Mouse (Mus musculus): ENCODE measurements at regions not wholly inside any gene's neighbourhood (a gene's known extent, or its start where the extent isn't known, plus 50 kb on each side); places are given as distances from the start of the nearest gene placed in this dataset.

DNA sequence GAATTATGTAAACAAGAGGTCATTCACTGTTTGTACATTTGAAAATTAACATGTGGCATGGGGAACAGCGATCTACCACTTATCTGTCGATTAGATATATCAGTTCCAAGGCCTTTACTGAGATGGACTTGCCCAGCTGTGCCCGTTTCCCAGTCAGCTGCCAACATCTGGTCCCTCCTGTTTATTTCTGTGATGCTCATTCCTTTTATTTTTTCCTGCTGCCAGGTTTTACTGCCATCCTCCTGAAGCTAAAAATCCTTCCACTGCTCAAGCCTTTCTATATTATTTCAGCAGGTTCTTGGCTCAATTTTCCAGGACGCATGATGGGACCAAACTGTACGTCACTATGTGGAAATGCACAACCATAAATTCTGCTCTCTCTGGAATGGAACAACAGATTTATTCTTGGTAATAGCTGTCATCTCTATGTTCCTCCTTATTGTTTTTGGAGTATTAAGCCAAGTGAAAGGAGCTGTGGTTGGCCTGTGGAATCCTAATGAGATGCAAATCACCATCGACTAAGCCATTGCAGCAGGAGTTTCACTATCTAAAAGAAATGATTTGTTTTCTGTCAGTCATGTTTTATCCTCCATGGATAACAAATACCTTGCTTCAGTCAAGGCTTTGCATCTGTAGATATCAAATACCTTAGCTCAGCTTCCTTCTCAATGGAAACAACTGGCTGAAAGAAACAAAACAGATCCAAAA is 180.1 kb downstream of the Plk2 start:
- H3K4me3 ChIP-seq: no peak overlapping the region
- H3K4me1 ChIP-seq: peaks cover 16% of the 10 kb centered on the region
- no peak for DNase-seq (ENCODE audit: extremely low spot score, low spot score)
- H3K36me3 ChIP-seq (replicated peaks): no peaks in the 10 kb centered on the region
- no peaks in the 10 kb centered on the region for H3K9me3 ChIP-seq
- WGBS: 77% methylated on average over 6 of the region's 6 CpGs
- H3K27ac ChIP-seq: no peak overlapping the region
- no peaks in the 10 kb centered on the region for H3K27me3 ChIP-seq (ENCODE audit: poor library complexity, severe bottlenecking)

DNA sequence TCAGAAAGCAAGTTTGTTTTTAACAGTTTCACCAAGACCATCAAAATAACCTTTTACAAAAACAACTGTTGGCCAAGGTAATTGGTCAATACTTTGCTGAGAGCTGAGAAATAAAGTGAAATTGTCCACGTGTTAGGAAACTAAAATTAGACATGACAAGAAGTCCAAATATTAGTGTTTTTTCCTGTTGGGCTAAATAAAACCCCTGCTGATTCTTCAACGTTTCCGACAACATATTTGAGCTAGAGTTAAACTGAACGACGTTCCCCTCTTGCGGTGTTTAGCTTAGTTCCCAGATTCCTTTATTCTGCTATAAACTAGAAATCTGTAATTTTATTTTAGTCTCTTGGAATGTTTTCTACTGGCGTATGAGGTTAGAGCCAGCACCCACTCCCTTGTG is 183.3 kb downstream of the Plk2 start:
- 80% methylated on average over 7 of the region's 7 CpGs for WGBS
- H3K36me3 ChIP-seq (replicated peaks): no peaks in the 10 kb centered on the region
- H3K9me3 ChIP-seq: no peaks in the 10 kb centered on the region
- no peak overlapping the region for H3K27ac ChIP-seq
- DNase-seq (ENCODE audit: extremely low spot score, low spot score): no peak
- H3K27me3 ChIP-seq (ENCODE audit: poor library complexity, severe bottlenecking): no peaks in the 10 kb centered on the region
- no peak overlapping the region for H3K4me3 ChIP-seq
- peaks cover 16% of the 10 kb centered on the region for H3K4me1 ChIP-seq

DNA sequence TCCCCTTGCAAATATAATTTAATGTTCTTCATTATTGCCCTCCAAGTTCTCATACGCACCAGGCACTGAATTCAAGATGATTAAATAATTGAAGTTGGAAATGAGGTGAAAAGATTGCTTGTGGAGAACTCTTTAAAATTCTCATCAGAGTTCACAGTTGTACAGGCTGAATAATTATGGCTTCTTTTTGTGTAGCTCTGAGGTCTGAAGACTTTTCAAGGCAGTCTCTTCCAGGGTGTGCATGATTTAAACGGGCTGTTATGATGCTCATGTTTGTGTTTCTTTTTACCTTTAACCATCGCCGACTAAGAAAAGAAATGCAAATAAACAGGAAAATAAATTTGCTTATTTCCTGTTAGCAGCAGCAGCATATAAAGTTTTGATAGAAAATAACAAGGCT is 185.3 kb downstream of the Plk2 start:
- 94% methylated on average over 4 of the region's 4 CpGs for WGBS
- Histone ChIP-seq H3K4me3 (no peak overlapping the region), H3K36me3 (replicated peaks) (no peaks in the 10 kb centered on the region), H3K4me1 (peaks cover 3% of the 10 kb centered on the region; the same call in 1 of the 2 replicates), H3K9me3 (no peaks in the 10 kb centered on the region), H3K27ac (no peak overlapping the region), H3K27me3 (ENCODE audit: poor library complexity, severe bottlenecking) (no peaks in the 10 kb centered on the region)
- no peak for DNase-seq (ENCODE audit: extremely low spot score, low spot score)

DNA sequence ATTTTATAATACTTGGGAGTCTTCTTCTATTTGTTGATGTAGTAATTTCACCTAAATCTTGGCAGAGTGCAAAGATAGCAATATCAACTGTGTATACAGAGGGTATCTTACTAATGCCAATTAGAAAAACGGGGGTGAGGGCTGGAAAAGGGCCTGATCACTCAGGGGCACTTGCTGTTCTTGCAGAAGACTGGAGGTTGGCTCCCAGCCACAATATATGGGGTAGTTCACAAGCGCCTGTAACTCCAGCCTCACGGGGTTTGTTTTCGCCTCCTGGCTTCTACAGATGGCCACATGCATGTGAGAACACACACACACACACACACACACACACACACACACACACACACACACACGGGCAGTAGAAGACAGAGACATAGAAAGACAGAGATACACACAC is 185.7 kb downstream of the Plk2 start:
- DNase-seq (ENCODE audit: extremely low spot score, low spot score): no peak
- Histone ChIP-seq H3K27me3 (ENCODE audit: poor library complexity, severe bottlenecking) (no peaks in the 10 kb centered on the region), H3K4me3 (no peak overlapping the region), H3K36me3 (replicated peaks) (no peaks in the 10 kb centered on the region), H3K9me3 (no peaks in the 10 kb centered on the region), H3K4me1 (no peaks in the 10 kb centered on the region; the same call in 1 of the 2 replicates), H3K27ac (no peak overlapping the region)
- WGBS: 83% methylated on average over 5 of the region's 5 CpGs

DNA sequence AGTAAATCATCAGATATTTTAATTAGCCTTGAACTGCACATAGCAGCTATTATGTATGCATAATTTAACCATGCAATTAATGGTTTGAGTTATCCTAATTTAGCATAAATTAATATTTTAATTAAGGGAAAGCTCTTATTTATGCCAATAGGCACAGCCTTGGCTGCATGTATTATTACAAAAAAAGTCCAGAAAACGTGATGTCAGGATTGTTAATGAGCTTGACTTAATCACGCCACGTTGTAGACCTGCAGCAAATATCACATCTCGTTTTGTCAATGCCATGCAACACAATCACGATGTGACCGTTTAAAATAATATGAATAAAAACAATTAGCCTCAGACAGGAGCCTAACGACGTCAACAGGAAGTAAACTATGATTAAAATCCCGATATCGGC is 189.9 kb downstream of the Plk2 start:
- Histone ChIP-seq H3K4me3 (no peak overlapping the region), H3K36me3 (replicated peaks) (no peaks in the 10 kb centered on the region), H3K27me3 (ENCODE audit: poor library complexity, severe bottlenecking) (no peaks in the 10 kb centered on the region), H3K4me1 (no peaks in the 10 kb centered on the region), H3K27ac (no peak overlapping the region), H3K9me3 (no peaks in the 10 kb centered on the region)
- 90% methylated on average over 10 of the region's 10 CpGs for WGBS
- DNase-seq (ENCODE audit: extremely low spot score, low spot score): no peak

DNA sequence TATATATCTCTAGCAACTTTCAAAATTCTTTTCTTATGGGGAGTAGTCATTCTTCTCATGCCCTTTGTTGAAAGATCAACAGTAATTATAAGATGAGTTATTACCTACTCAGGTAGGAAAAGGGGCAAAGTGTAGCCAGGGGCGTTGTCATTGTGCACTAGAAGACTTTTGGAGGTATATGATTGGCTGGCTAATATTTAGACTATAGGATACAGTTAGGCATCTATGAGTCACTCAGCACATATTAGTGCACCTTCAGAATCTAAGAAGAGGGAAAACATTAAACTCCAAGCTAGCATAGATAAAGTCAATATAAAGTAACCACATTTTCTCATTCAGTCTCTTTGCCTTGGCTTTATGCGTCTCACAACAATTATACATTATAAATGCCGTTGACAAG is 199.8 kb downstream of the Plk2 start:
- WGBS: 92% methylated on average over 3 of the region's 3 CpGs
- Histone ChIP-seq H3K9me3 (no peaks in the 10 kb centered on the region), H3K27ac (no peak overlapping the region), H3K4me3 (no peak overlapping the region), H3K36me3 (replicated peaks) (no peaks in the 10 kb centered on the region), H3K4me1 (no peaks in the 10 kb centered on the region), H3K27me3 (ENCODE audit: poor library complexity, severe bottlenecking) (no peaks in the 10 kb centered on the region)
- no peak for DNase-seq (ENCODE audit: extremely low spot score, low spot score)

DNA sequence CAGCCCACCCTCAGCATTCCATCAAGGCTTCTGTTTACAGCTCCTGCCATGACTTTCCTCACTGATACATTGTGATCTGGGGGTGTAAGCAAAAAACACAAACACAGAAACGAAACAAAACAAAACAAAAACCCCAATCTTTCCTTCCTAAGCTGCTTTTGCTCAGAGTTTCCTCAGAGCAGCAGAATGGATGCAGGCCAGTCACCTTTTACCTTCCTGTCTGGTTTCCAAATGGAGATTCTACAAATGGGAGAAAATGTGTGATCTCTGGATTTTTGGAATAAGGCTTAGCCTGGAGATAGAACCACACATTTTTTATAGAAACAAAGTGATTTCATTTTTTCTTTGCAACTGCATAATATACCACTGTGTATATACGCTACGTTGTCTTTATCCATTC is 204.8 kb downstream of the Plk2 start:
- H3K27me3 ChIP-seq (ENCODE audit: poor library complexity, severe bottlenecking): no peaks in the 10 kb centered on the region
- 88% methylated on average over 3 of the region's 3 CpGs for WGBS
- no peak for DNase-seq (ENCODE audit: extremely low spot score, low spot score)
- no peaks in the 10 kb centered on the region for H3K4me1 ChIP-seq
- H3K9me3 ChIP-seq: no peaks in the 10 kb centered on the region
- no peak overlapping the region for H3K27ac ChIP-seq
- H3K4me3 ChIP-seq: no peak overlapping the region
- no peaks in the 10 kb centered on the region for H3K36me3 ChIP-seq (replicated peaks)

DNA sequence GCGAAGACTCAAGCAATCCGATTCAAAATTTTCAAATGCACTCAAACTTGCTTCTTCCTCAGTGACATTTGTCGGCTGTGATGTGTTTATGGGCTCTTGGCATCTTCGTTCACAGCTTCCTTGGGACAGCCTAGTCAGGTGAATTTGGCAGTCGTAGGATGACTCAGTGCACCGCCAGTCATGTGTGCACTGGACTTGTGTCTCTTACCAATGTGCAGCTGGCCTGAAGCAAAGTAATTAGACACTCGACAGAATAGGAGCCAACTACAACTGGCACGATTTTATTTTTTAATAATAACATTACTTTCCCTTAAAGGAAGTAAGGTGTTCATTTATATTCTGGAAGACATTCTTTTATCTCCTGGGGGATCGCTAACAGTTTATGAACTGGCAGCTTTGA is 205.5 kb downstream of the Plk2 start:
- Histone ChIP-seq H3K27me3 (ENCODE audit: poor library complexity, severe bottlenecking) (no peaks in the 10 kb centered on the region), H3K4me3 (no peak overlapping the region), H3K27ac (no peak overlapping the region), H3K9me3 (no peaks in the 10 kb centered on the region), H3K4me1 (no peaks in the 10 kb centered on the region), H3K36me3 (replicated peaks) (no peaks in the 10 kb centered on the region)
- no peak for DNase-seq (ENCODE audit: extremely low spot score, low spot score)
- 90% methylated on average over 9 of the region's 9 CpGs for WGBS

DNA sequence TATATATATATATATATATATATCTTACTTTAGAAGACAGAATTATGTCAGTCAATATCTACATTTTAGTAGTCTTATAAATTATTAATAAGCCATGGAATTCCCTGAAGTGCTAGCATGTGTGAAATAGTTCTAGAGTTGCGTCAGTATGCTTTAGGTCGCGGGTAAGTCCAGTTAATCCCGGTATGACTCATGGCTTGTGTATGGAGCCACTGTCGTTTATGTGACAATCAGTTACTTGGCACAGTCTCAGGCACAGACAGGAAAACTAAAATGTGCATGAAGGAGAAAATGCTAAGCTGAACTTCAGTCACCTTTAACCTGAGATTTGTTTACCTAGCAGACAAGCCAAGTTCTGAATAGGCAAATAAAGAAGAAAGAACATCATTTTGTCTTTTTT is 206.5 kb downstream of the Plk2 start:
- H3K9me3 ChIP-seq: no peaks in the 10 kb centered on the region
- no peak overlapping the region for H3K4me3 ChIP-seq
- H3K27ac ChIP-seq: no peak overlapping the region
- WGBS: 88% methylated on average over 5 of the region's 5 CpGs
- no peaks in the 10 kb centered on the region for H3K27me3 ChIP-seq (ENCODE audit: poor library complexity, severe bottlenecking)
- no peaks in the 10 kb centered on the region for H3K36me3 ChIP-seq (replicated peaks)
- no peaks in the 10 kb centered on the region for H3K4me1 ChIP-seq
- no peak for DNase-seq (ENCODE audit: extremely low spot score, low spot score)

DNA sequence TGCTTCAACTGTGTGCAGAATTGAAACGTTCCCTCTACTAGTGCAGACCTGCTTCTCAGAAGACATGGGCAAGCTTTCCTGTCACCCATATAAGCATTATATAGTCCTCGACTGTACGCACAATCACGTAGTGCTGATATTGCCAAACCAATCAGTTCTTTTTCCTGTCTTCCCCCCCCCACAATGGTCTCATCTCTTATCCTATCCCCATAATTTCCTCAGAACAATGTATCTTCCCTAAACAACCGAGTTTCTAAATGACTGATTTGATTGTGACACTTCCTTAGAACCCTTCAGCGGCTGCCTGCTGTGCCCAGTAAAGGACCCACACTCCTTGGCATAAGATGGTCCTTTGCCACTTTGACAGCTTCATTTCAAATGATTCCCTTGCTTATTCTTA is 207.0 kb downstream of the Plk2 start:
- Histone ChIP-seq H3K4me1 (no peaks in the 10 kb centered on the region), H3K36me3 (replicated peaks) (no peaks in the 10 kb centered on the region), H3K27me3 (ENCODE audit: poor library complexity, severe bottlenecking) (no peaks in the 10 kb centered on the region), H3K9me3 (no peaks in the 10 kb centered on the region), H3K27ac (no peak overlapping the region), H3K4me3 (no peak overlapping the region)
- WGBS: 91% methylated on average over 6 of the region's 6 CpGs
- DNase-seq (ENCODE audit: extremely low spot score, low spot score): no peak

DNA sequence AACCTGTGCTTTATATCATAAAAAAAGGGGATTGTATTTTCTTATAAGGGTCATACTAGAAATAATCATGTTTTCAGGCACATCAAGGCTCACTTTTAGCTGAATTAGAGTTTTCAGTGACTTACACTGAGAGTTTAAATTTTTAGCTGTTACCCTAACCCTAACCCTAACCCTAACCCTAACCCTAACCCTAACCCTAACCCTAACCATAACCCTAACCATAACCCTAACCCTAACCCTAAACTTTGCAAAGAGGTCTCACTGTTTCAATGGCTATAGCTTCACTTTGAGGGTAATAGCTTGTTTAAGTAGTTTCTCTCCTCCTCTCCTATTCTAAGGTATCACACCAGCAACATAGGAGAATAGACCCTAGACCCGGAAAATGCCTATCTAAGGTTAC is 208.0 kb downstream of the Plk2 start:
- 84% methylated on average over 1 of the region's 1 CpGs for WGBS
- Histone ChIP-seq H3K36me3 (replicated peaks) (no peaks in the 10 kb centered on the region), H3K27me3 (ENCODE audit: poor library complexity, severe bottlenecking) (no peaks in the 10 kb centered on the region), H3K4me3 (no peak overlapping the region), H3K9me3 (no peaks in the 10 kb centered on the region), H3K4me1 (no peaks in the 10 kb centered on the region), H3K27ac (no peak overlapping the region)
- DNase-seq (ENCODE audit: extremely low spot score, low spot score): no peak

DNA sequence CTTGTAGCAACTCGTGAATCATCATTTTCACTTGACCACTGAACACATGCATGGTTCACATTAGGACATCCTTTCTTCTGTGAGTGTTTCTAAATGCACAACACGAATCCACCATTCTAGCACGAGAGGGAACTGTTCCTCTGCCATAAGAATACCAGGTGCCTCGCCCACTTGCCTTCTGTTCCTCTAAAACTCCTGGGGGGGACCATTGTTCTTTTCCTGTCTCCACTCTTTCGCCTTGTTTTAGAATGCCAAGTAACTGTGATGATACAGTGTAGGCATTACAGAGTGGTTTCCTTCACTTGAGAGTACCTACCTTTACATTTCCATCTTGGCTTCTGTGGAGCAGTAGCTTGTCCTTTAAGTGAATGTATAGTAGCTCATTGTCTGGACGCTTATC is 224.2 kb downstream of the Plk2 start:
- H3K4me3 ChIP-seq: no peak overlapping the region
- H3K27me3 ChIP-seq (ENCODE audit: poor library complexity, severe bottlenecking): no peaks in the 10 kb centered on the region
- DNase-seq (ENCODE audit: extremely low spot score, low spot score): no peak
- no peak overlapping the region for H3K27ac ChIP-seq
- H3K36me3 ChIP-seq (replicated peaks): no peaks in the 10 kb centered on the region
- no peaks in the 10 kb centered on the region for H3K9me3 ChIP-seq
- no peaks in the 10 kb centered on the region for H3K4me1 ChIP-seq
- WGBS: 80% methylated on average over 6 of the region's 6 CpGs

DNA sequence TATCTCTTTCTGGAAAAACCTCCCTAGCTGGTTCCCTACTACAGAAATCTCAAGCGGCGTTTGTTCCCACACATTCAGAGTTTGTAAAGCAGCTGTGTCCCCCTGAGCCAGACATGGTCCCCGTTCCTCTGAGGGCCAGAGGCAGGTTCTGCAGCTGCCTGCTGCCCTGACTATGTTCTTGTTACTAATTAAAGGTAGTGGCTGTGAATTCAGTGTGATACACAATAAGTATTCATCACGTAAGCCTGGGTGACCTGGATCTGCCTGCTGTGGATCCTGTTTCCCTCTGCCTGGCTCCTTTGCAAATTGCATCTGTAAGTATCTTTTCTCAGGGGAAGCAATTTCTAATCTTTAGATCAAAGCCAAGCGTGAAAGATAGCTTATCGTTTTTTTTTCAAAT is 232.3 kb downstream of the Plk2 start:
- Histone ChIP-seq H3K27me3 (ENCODE audit: poor library complexity, severe bottlenecking) (no peaks in the 10 kb centered on the region), H3K27ac (no peak overlapping the region), H3K9me3 (no peaks in the 10 kb centered on the region), H3K4me1 (peaks cover 12% of the 10 kb centered on the region; the same call in 1 of the 2 replicates), H3K36me3 (replicated peaks) (no peaks in the 10 kb centered on the region), H3K4me3 (no peak overlapping the region)
- WGBS: 81% methylated on average over 6 of the region's 6 CpGs
- no peak for DNase-seq (ENCODE audit: extremely low spot score, low spot score)

DNA sequence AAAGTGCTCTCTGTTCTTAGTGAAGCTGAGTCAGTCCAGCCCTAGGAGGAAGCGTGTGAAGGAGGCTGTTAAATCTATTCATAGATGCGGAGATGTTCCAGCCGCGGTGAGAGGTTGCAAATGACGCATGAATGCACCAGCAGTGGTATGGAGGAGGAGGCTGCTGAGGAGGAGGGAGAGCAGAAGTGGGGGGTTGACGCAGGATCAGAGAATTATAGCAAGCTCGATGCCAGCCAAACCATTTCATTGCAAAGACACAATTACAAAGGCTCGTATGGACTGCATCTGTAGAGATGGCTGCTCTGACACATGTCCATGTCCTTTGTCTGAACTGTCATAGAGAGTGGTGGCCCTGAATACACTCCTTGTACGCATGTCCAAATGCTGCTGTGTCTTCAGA is 232.9 kb downstream of the Plk2 start:
- Histone ChIP-seq H3K4me1 (peaks cover 12% of the 10 kb centered on the region; the same call in 1 of the 2 replicates), H3K4me3 (no peak overlapping the region), H3K36me3 (replicated peaks) (no peaks in the 10 kb centered on the region), H3K27ac (no peak overlapping the region), H3K9me3 (no peaks in the 10 kb centered on the region), H3K27me3 (ENCODE audit: poor library complexity, severe bottlenecking) (no peaks in the 10 kb centered on the region)
- WGBS: 85% methylated on average over 9 of the region's 9 CpGs
- no peak for DNase-seq (ENCODE audit: extremely low spot score, low spot score)

Data from forebrain, embryonic 10.5 days (tissue).